Mouse (Mus musculus) hindbrain, embryonic 16.5 days (tissue): ENCODE data around the gene Cdk17. TPM values are rescaled to one million over a fixed set of nuclear protein-coding genes. Genes with fewer than 3 reads are reported as not detected.
A peak's percentile ranks its signal among the peaks of the same experiment; 100 is the strongest.

Source experiments
- ATAC-seq: fragments of 200-750 bp; cut with Nextera tagmentation; 2 replicates; pipeline ENCODE4 v1.8.0; 2017; ENCODE audit warnings: moderate TSS enrichment, moderate library complexity
- H3K27ac ChIP-seq: fragments of 300-500 bp; sonication (generic); 2 replicates; pipeline ENCODE4 v1.5.1; 2014; ENCODE audit warnings: low read depth, mild to moderate bottlenecking, control low read depth, low read length, moderate library complexity
- H3K27me3 ChIP-seq: fragments of 300-500 bp; sonication (generic); replicated peaks from 2 replicates; pipeline ENCODE4 v1.6.1; 2014; ENCODE audit warnings: low read length; ENCODE audit not compliant: control insufficient read depth, insufficient read depth
- H3K36me3 ChIP-seq: fragments of 300-500 bp; sonication (generic); 2 replicates; pipeline ENCODE4 v1.6.1; 2014; ENCODE audit warnings: mild to moderate bottlenecking, low read length, moderate library complexity, mixed read lengths; ENCODE audit not compliant: control insufficient read depth, insufficient read depth
- H3K4me1 ChIP-seq: fragments of 300-500 bp; sonication (generic); 2 replicates; pipeline ENCODE4 v1.6.1; 2014; ENCODE audit warnings: low read depth, low read length; ENCODE audit not compliant: control insufficient read depth, insufficient read depth
- H3K4me2 ChIP-seq: fragments of 300-500 bp; sonication (generic); 2 replicates; pipeline ENCODE4 v1.6.1; 2014; ENCODE audit warnings: mild to moderate bottlenecking, low read length, control low read depth, moderate library complexity
- H3K4me3 ChIP-seq: fragments of 300-500 bp; sonication (generic); 2 replicates; pipeline ENCODE4 v1.5.1; 2014; ENCODE audit warnings: mild to moderate bottlenecking, low read length, control low read depth, moderate library complexity
- H3K9ac ChIP-seq: fragments of 300-500 bp; sonication (generic); 2 replicates; pipeline ENCODE4 v1.6.1; 2014; ENCODE audit warnings: low read depth, mild to moderate bottlenecking, control low read depth, low read length, moderate library complexity
- H3K9me3 ChIP-seq: fragments of 300-500 bp; sonication (generic); 2 replicates; pipeline ENCODE4 v1.6.1; 2014; ENCODE audit warnings: mild to moderate bottlenecking, low read length, moderate library complexity; ENCODE audit not compliant: control insufficient read depth
- WGBS: fragments of 180-500 bp; shearing (Covaris S2); extraction: QIAGEN DNeasy Blood & Tissue Kit; methylation state at CpG from one replicate; pipeline ENCODE4 v1.1.7; 2014; 5-methylcytosine and 5-hydroxymethylcytosine counted together
- polyA plus RNA-seq: library from polyadenylated mRNA; unstranded; fragments of >200 nt; fragmentation: Nextera tagmentation; extraction: Ambion mirVana; gene quantifications from 2 replicates; pipeline ENCODE4 v1.2.1, GENCODE M21; 2015

The Cdk17 gene
- polyA plus RNA-seq, 1 experiment from 2014 or later: 31.6 TPM

DNA sequence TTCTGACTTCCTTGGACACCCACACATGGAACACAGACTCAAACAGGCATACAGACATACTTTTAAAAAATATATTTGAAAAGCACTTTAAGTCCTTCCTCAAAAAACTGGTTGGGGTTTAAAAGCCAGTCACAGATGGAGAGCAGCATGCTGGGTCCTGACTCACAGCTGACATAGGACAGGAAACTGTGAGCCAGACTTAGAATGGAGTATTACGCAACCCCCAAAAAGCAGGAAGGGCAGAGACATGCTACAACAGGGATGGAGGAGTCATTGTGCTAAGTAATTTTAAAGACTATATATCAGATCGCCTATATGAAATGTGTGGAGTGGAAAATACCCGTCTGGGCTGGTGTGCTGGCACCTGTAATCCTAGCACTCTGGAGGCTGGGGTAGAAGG lies 107.7 kb downstream of the Cdk17 start:
- Histone ChIP-seq H3K36me3 (no peaks in the 10 kb centered on the region), H3K9ac (no peak overlapping the region), H3K4me3 (no peak overlapping the region), H3K9me3 (no peaks in the 10 kb centered on the region), H3K4me1 (peaks cover 15% of the 10 kb centered on the region), H3K27ac (no peak overlapping the region), H3K4me2 (no peak overlapping the region), H3K27me3 (no peaks in the 10 kb centered on the region)
- WGBS: 92% methylated on average over 3 of the region's 3 CpGs
- no peak for ATAC-seq

DNA sequence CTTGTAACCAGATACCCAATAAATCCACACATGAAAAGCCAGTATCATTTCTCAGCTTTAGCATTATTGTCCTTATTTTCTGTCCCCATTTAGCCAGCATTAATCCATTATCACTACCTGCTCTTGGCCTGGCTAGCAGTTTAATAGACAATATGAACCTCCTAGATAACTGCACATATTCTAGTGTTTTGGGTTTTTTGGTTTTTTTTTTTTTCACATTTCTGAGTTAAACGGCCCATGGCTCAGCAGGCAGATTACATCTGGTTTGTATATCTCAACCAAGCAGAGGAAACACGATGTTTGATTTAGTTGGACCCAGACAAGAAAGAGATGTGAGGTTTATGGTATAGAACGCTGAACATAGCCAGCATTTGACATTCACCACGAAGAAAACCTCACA lies 109.1 kb downstream of the Cdk17 start:
- Histone ChIP-seq H3K9me3 (no peaks in the 10 kb centered on the region), H3K27ac (no peak overlapping the region), H3K4me3 (no peak overlapping the region), H3K4me2 (no peak overlapping the region), H3K9ac (no peak overlapping the region), H3K27me3 (no peaks in the 10 kb centered on the region), H3K4me1 (peaks cover 12% of the 10 kb centered on the region), H3K36me3 (no peaks in the 10 kb centered on the region)
- 69% methylated on average over 4 of the region's 4 CpGs for WGBS
- no peak for ATAC-seq

DNA sequence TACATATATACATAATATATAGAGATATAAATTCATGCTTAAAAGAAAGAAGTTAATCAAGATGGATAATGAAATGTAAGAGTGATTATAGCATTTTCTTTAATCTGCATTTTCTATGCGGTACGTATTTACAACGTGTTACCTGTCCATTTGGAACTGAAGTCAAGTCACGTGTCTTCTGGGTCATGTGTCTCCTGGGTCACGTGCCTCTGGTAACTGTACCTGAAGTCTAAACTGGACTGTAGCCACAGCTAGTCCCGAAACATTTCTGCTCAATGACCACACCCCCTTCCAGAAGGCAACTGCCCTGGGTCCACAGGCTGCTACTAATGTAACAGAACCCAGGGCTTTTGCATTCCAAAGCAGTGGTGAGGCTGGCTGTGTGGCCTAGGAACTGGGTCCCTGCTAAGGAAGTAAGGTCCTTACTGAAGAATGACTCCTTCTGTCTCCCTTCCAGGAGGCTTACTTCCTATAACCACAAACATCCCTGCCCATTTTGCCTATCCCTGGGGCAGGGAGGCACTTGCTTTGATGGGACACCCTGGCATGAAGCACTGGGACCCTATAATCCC lies 110.3 kb downstream of the Cdk17 start:
- peaks cover 21% of the 10 kb centered on the region for H3K4me1 ChIP-seq
- no peaks in the 10 kb centered on the region for H3K9me3 ChIP-seq
- no peak overlapping the region for H3K4me3 ChIP-seq

DNA sequence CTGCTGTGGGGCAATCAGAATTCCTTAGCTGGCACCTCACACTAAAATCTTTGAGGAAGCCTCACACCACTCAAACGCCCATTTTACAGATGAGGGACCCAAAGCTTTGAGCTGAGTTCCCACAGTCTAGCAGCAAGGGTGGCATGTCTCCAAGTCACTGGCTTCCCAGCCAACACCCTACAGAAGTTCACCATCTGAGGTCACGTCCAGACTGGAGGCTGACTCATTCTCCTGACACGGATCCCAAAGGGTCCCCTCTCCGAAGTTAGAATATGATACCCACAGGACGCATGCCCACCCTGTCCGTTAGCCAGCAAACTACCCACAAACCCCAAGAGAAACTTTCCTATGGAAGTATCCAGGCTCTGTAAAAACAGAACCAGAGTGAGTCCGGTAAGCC lies 111.2 kb downstream of the Cdk17 start:
- no peak overlapping the region for H3K27ac ChIP-seq
- no peak for ATAC-seq
- H3K4me1 ChIP-seq: peaks cover 26% of the 10 kb centered on the region
- H3K27me3 ChIP-seq: no peaks in the 10 kb centered on the region
- H3K4me3 ChIP-seq: no peak overlapping the region
- no peak overlapping the region for H3K4me2 ChIP-seq
- no peaks in the 10 kb centered on the region for H3K36me3 ChIP-seq
- H3K9ac ChIP-seq: no peak overlapping the region
- 81% methylated on average over 7 of the region's 7 CpGs for WGBS
- no peaks in the 10 kb centered on the region for H3K9me3 ChIP-seq

More for the DNA sequence above, 110.3 kb downstream of the Cdk17 start:
- no peaks in the 10 kb centered on the region for H3K36me3 ChIP-seq
- no peak overlapping the region; the same call in 1 of the 2 replicates for H3K27ac ChIP-seq
- no peaks in the 10 kb centered on the region for H3K27me3 ChIP-seq
- 89% methylated on average over 6 of the region's 6 CpGs for WGBS
- no peak overlapping the region for H3K9ac ChIP-seq
- H3K4me2 ChIP-seq: no peak overlapping the region
- ATAC-seq: no peak

DNA sequence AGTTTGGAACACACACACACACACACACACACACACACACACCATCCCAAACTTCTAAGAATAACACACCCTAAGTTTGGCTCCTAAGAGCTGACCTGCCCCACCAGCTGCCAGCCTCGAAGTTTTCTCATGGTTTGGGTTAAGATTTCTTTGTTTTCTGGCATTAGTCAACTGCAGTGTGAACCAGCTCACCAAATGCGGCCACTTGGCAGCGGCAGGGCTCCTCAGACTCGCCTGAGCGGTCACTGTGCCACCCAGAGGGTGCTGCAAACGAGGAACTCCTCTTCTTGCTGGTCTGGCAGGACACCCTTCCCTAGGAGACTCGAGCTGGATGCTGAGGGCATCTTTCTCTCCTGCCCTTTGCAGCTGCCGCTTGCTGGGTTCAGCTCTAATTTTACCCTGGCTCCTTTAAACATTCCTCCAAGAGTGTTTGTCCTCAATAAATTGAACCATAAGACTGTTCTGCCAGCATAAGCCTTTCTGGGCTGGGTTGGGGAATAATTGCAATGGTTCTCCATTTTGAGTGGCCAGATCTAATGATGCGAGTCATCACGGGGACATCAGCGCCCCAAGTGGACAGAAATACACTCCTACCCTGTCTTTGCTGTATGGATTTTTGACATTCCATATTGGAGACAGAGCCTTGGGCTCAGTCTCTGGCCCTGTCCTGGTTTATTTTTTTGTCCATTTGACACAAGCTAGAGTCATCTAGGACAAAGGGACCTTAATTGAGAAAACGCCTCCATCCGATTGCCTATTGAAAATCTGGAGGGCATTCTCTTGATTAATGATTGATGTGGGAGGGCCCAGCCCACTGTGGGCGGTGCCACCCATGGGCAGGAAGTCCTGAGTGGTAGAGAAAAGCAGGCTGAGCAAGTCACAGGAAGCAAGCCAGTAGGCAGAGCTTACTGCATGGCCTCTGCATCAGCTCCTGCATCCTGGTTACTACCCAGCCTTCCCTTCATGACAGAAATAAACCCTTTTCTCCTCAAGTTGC lies 112.6 kb downstream of the Cdk17 start:
- Histone ChIP-seq H3K4me3 (no peak overlapping the region), H3K9ac (no peak overlapping the region), H3K4me1 (peaks cover 30% of the 10 kb centered on the region), H3K4me2 (no peak overlapping the region), H3K27ac (peak overlapping the region; percentile 21), H3K27me3 (no peaks in the 10 kb centered on the region), H3K36me3 (no peaks in the 10 kb centered on the region), H3K9me3 (no peaks in the 10 kb centered on the region)
- ATAC-seq: no peak
- 62% methylated on average over 14 of the region's 14 CpGs for WGBS

DNA sequence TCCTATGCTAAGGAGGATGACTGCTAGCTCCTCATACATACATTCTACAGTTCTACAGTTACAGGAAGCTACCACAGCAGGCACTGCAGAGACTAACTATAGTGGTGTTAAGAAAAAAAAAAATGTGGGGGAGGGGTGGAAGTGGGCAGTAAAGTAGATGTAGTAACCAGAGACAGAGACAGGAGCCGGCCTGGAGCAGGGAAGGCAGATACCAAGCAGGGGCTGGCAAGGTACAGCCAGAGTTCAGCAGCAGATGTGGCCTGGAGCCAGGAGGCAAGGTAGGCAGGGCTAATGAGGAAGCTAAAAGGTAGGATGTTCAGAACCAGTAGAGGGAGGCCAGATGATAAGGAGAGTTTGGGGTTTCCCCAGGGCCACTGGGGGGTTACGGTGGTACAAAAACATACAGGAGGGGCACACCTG lies 113.6 kb downstream of the Cdk17 start:
- peaks cover 30% of the 10 kb centered on the region for H3K4me1 ChIP-seq
- no peaks in the 10 kb centered on the region for H3K36me3 ChIP-seq
- H3K4me3 ChIP-seq: no peak overlapping the region
- H3K4me2 ChIP-seq: no peak overlapping the region
- H3K9ac ChIP-seq: peak overlapping the region; percentile 16; the same call in 1 of the 2 replicates
- H3K27ac ChIP-seq: no peak overlapping the region
- H3K9me3 ChIP-seq: no peaks in the 10 kb centered on the region
- no peak for ATAC-seq
- H3K27me3 ChIP-seq: no peaks in the 10 kb centered on the region
- 64% methylated on average over 2 of the region's 2 CpGs for WGBS

DNA sequence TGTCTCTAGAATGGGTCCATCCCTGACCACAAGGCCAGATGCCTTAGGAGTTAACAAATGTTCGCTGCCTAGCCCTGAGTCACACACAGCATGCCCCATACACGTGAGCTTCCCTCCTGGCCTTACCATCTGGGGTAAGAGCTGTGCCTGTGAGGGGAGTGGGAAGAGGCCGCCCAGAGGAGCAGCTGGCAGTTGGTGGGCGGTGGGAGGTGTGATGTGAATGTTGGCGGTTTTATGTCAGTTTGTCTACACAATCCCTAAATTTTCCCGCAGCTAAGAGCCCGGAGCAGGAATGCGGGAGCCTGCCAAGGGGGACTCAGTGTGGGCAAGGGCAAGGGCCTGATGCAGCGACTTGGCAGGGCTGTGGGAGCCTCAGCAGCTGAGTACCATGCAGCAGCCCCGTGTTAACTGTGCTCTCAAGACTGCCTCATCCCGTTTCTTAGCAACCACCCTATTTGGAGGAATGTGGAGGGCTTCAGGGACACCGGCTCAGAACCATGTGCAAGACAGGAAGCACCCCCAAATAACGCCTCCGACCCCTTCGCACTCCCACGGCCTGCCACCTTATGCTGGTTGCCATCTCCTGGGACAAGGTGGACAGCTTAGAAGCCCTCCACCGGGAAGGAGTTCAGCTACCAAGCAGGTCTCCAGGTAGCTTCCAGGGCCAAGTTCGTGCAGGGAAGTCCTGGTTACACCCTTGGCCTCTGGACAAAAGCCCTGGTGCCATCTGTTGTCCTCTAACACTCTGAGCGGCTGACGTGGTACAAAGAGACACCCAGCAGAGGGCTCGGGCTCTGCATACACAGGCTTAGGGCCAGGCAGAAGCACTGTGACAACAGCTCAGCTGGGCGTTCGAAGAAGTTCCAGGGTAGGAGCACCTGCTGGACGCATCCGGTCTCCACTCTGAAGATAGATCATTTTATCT lies 114.8 kb downstream of the Cdk17 start:
- Histone ChIP-seq H3K9ac (peak overlapping the region; percentile 60), H3K36me3 (no peaks in the 10 kb centered on the region), H3K4me3 (peak overlapping the region; percentile 42), H3K9me3 (no peaks in the 10 kb centered on the region), H3K4me1 (peaks cover 30% of the 10 kb centered on the region), H3K27me3 (no peaks in the 10 kb centered on the region), H3K27ac (peak overlapping the region; percentile 91), H3K4me2 (peak overlapping the region; percentile 62)
- 14% methylated on average over 25 of the region's 25 CpGs for WGBS
- ATAC-seq: peak; percentile 93

DNA sequence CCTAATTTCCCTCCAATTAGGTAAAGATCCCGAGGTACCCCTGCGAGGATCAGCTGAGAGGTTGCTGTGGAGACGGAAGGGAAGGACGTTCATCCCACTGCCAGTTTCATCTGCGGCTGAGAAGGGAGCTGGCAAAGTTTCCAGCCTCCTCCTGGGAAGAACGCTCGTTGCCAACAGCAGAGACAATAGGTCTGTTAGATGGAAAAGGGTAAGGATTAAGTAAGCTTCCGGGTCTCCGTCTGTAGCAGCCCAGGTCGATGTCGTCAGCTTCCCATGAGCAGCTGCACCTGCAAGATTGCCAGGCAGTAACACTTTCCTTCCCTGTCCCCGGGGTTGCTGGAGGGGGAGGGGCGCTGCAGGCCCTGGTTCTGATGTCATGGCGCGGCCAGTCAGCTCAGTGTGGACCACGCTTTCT lies 115.7 kb downstream of the Cdk17 start:
- peak overlapping the region; percentile 62 for H3K4me2 ChIP-seq
- no peaks in the 10 kb centered on the region for H3K36me3 ChIP-seq
- ATAC-seq: peak; percentile 66
- H3K9me3 ChIP-seq: no peaks in the 10 kb centered on the region
- H3K4me1 ChIP-seq: peaks cover 30% of the 10 kb centered on the region
- peak overlapping the region; percentile 42 for H3K4me3 ChIP-seq
- no peaks in the 10 kb centered on the region for H3K27me3 ChIP-seq
- under 1% methylated on average over 13 of the region's 16 CpGs for WGBS
- peak overlapping the region; percentile 60 for H3K9ac ChIP-seq
- peak overlapping the region; percentile 91 for H3K27ac ChIP-seq
